ENCODE assay signal across 28 mouse cellular contexts in the genomic region with DNA sequence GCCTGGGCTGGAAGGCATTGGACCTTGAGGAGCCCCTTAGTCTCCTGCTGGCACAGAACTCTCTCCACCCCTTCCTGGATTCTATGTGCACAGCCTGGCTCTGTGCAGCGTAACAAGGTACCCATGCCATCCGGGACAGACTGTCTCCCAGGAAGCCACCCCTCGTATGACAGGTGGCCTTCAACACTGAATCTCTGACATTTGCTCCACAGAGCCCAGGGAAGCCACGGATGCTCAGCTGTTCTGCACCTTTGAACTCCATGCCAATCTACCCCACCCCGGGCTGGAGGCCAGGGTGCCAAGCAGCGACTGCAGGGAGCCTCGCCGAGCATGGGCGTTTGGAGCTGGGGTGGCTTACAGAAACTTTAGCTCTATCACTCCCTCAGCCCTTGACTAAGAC.
A peak's percentile ranks its signal among the peaks of the same experiment; 100 is the strongest.
DNase-seq lines count a peak whose midpoint lies in the region; ATAC-seq lines count a peak whose summit lies in the region.
"Had no signal": no experiment of that assay in that cellular context is flagged by ENCODE, and none has a peak within 500 bp of the region (broad histone marks: within the 10 kb centered on the region; RNA-seq: fewer than 3 reads in every experiment).

No protein-coding gene starts in this region.

- no peak overlapping the region for H3K4me2 ChIP-seq in hindbrain, embryonic 16.5 days (ENCODE audit: low read length)
- H3K4me2 ChIP-seq: embryonic facial prominence, embryonic 12.5 days; embryonic facial prominence, embryonic 15.5 days; heart, embryonic 13.5 days; hindbrain, embryonic 12.5 days; hindbrain, embryonic 15.5 days; intestine, embryonic 15.5 days had no signal

- peaks cover 39% of the 10 kb centered on the region for H3K4me1 ChIP-seq in hindbrain, embryonic 10.5 days (replicated peaks)
- peaks cover 6% of the 10 kb centered on the region for H3K4me1 ChIP-seq in hindbrain, embryonic 16.5 days (ENCODE audit: control insufficient read depth, insufficient read depth, low read depth, low read length)

- H3K27me3 ChIP-seq in hindbrain, embryonic 10.5 days (ENCODE audit: insufficient read depth, poor library complexity, severe bottlenecking) = no peaks in the 10 kb centered on the region
- no peaks in the 10 kb centered on the region for H3K27me3 ChIP-seq in hindbrain, embryonic 16.5 days (replicated peaks; ENCODE audit: control insufficient read depth, insufficient read depth, low read length)
- H3K27me3 ChIP-seq: embryonic facial prominence, embryonic 12.5 days; embryonic facial prominence, embryonic 15.5 days; hindbrain, embryonic 12.5 days; hindbrain, embryonic 15.5 days; intestine, embryonic 15.5 days; Patski had no signal

- ATAC-seq in hindbrain, embryonic 16.5 days = no peak
- ATAC-seq: forebrain, embryonic 14.5 days; forebrain, postnatal 0 days; intestine, embryonic 15.5 days; Patski had no signal

- H3K36me3 ChIP-seq in hindbrain, embryonic 10.5 days = no peaks in the 10 kb centered on the region
- H3K36me3 ChIP-seq in hindbrain, embryonic 16.5 days (ENCODE audit: control insufficient read depth, insufficient read depth, low read length) = no peaks in the 10 kb centered on the region
- H3K36me3 ChIP-seq: embryonic facial prominence, embryonic 12.5 days; embryonic facial prominence, embryonic 15.5 days; G1E; heart, embryonic 13.5 days; hindbrain, embryonic 12.5 days; hindbrain, embryonic 15.5 days; intestine, embryonic 15.5 days had no signal

- peak overlapping the region; percentile 45; the same call in 1 of the 2 replicates for H3K27ac ChIP-seq in hindbrain, embryonic 10.5 days
- H3K27ac ChIP-seq in hindbrain, embryonic 16.5 days (ENCODE audit: low read depth, low read length) = no peak overlapping the region
- H3K27ac ChIP-seq: embryonic facial prominence, embryonic 12.5 days; embryonic facial prominence, embryonic 15.5 days; gastrocnemius, adult 2 months; heart, embryonic 13.5 days; hindbrain, embryonic 12.5 days; hindbrain, embryonic 15.5 days; intestine, embryonic 15.5 days had no signal

- DNase-seq in adrenal gland, adult 2 months = peak; percentile 53
- DNase-seq in adrenal gland, postnatal 4 days (ENCODE audit: low spot score in 2 of 2) = no peak
- DNase-seq in hindbrain, embryonic 10.5 days (ENCODE audit: low spot score) = no peak
- DNase-seq in adrenal gland, postnatal 10 days = peak; percentile 47
- DNase-seq in adrenal gland, postnatal 36 days = peak; percentile 40 to 65
- DNase-seq in layer of hippocampus, adult 11-12 months (ENCODE audit: low spot score) = no peak
- no peak for DNase-seq in cerebellum, adult 9-10 months
- DNase-seq: B cell, adult 2 months; cerebellum, adult 18-20 months; cerebellum, adult 9-11 months; cerebellum, postnatal 25 days; forebrain, postnatal 0 days; gastrocnemius, adult 2 months; heart, adult 18-20 months; heart, postnatal 14 days; heart, postnatal 4 days; kidney, adult 11 months; kidney, adult 8-10 months had no signal

- 90% methylated on average over 9 of the region's 9 CpGs for WGBS in hindbrain, embryonic 10.5 days
- 82% methylated on average over 9 of the region's 9 CpGs for WGBS in hindbrain, embryonic 16.5 days

- H3K4me3 ChIP-seq in hindbrain, embryonic 10.5 days = no peak overlapping the region
- no peak overlapping the region for H3K4me3 ChIP-seq in hindbrain, embryonic 16.5 days (ENCODE audit: low read length)
- H3K4me3 ChIP-seq: embryonic facial prominence, embryonic 12.5 days; embryonic facial prominence, embryonic 15.5 days; gastrocnemius, adult 2 months; heart, embryonic 13.5 days; hindbrain, embryonic 12.5 days; hindbrain, embryonic 15.5 days; intestine, embryonic 15.5 days had no signal

- no peaks in the 10 kb centered on the region for H3K9me3 ChIP-seq in hindbrain, embryonic 10.5 days
- H3K9me3 ChIP-seq in hindbrain, embryonic 16.5 days (ENCODE audit: control insufficient read depth, low read length) = no peaks in the 10 kb centered on the region
- H3K9me3 ChIP-seq: embryonic facial prominence, embryonic 12.5 days; embryonic facial prominence, embryonic 15.5 days; G1E; heart, embryonic 13.5 days; hindbrain, embryonic 12.5 days; hindbrain, embryonic 15.5 days; intestine, embryonic 15.5 days had no signal

- no peak overlapping the region for H3K9ac ChIP-seq in hindbrain, embryonic 16.5 days (ENCODE audit: low read depth, low read length)
- H3K9ac ChIP-seq: embryonic facial prominence, embryonic 12.5 days; embryonic facial prominence, embryonic 15.5 days; forebrain, postnatal 0 days; heart, embryonic 13.5 days; hindbrain, embryonic 12.5 days; hindbrain, embryonic 15.5 days; intestine, embryonic 15.5 days had no signal

Comparison
In these comparisons a context has a peak if more than half of its experiments do, and no peak if none do; other contexts are left out.
1. DNase-seq: peak in adrenal gland, adult 2 months (single experiment), adrenal gland, postnatal 10 days (single experiment) and adrenal gland, postnatal 36 days (2 of 2); none in adrenal gland, postnatal 4 days (0 of 2), hindbrain, embryonic 10.5 days (single experiment), layer of hippocampus, adult 11-12 months (single experiment) and cerebellum, adult 9-10 months (single experiment).